Mouse (Mus musculus) E14TG2a.4 (cell line): Measurements from ENCODE around the gene Dapk1.

Source experiments
- CTCF ChIP-seq: conservative IDR thresholded peaks from 2 replicates; pipeline ENCODE4 v1.5.1; 2014; ENCODE audit warnings: low read length
- NANOG ChIP-seq: IDR thresholded peaks from 2 replicates; pipeline ENCODE4 v1.6.1; 2014; ENCODE audit warnings: borderline replicate concordance, low read length, mixed read lengths

- no peak for TF ChIP-seq CTCF
- no peak for TF ChIP-seq NANOG
These were observed 73.7 kb downstream of the Dapk1 start for GRCm38 (mm10) chr13:60675416-60675815.
